Mouse (Mus musculus) heart, postnatal 36 days (tissue): ENCODE measurements at regions not wholly inside any gene's neighbourhood (a gene's known extent, or its start where the extent isn't known, plus 50 kb on each side); places are given as distances from the start of the nearest gene placed in this dataset.
"Not testable (repeated sequence)": the region's sequence is repeated elsewhere in the genome, so short reads cannot be mapped to it uniquely, and the experiment has no call there.

Experiments used
- DNase-seq, 2 experiments: peaks; one replicate each; pipeline ENCODE4 v3.0.0; 2021 to 2022
- intact Hi-C: fragments of 180-260 bp; cut with DNase I; formaldehyde crosslinking; loops from one replicate; pipeline ENCODE4 v1.15.1; 2025

DNA sequence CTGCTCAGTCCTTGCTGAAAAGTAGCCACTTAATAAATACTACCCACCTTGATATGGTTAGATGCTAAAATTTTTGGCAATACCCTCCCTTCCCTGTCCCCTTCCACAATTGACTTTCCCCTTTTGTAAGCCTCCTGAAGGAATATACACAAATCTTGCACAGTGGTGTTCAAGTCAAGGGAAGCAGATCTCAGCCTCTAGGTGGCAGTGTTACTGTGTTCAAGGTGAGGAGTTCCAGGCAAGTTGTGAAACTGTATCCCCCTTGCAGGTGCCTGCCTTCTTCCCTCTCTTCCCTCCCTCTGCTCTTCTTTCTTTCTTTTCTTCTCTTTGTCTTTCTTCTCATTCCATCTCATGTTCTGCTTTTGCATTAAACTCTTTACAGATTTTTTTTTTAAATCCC, 239.1 kb downstream of the Sec16b start:
- DNase-seq = peak in 1 of 2 experiments; percentile 3
- intact Hi-C loops = loop anchor here (5.0 kb wide), 1 partner anchor 907 kb away; no protein-coding TSS in a partner anchor

DNA sequence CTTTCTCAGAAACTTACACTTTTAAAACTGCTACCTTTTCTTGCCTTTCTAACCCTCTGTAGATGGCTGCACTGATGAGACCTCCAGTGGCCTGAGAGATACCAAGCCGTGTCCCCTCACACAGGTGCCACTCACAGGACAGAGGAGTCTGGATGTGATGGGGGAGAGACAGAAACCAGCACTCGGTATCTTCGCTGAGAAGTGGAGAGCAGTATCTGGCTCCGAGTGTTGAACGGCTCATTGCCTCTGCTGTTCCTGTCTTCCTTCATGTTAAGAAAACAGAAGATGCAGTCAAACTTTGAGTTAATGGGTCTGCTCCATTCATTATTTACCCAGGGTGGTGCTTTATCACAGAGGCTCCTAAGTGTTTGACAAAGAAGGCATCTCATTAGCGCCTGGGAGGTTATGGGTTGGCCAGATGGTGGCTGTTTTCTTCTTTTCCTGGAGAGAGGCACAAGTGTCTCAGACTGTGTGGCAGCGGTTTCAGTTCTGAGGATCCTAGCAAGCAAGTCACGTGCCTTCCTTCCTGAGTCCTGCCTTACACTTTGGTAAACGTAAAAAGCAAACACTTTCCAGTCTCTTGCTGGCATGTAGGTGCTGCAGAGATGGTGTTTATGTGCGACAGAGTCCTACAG, 248.6 kb downstream of the Sec16b start:
- intact Hi-C loops = no loop called here
- no peak for DNase-seq

DNA sequence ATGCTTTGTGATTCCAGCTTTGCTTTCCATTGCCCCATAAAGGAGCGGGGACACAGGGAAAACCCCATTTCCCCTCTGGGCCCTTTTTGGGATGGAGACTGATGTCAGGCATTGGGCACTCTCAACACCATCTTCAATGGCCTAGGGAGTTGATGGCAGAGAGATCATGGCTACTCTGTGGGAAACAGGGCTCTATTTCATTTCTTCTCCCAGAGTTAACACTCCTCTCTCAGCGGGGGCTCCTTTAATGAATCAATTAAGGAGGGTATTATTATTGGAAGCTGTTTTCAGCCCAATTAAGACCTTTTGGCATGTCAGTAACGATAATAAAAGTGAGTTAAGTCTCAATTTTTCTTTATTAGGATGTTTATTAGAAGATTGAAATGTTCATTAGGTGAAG, 250.4 kb downstream of the Sec16b start:
- no peak for DNase-seq
- intact Hi-C loops = no loop called here

DNA sequence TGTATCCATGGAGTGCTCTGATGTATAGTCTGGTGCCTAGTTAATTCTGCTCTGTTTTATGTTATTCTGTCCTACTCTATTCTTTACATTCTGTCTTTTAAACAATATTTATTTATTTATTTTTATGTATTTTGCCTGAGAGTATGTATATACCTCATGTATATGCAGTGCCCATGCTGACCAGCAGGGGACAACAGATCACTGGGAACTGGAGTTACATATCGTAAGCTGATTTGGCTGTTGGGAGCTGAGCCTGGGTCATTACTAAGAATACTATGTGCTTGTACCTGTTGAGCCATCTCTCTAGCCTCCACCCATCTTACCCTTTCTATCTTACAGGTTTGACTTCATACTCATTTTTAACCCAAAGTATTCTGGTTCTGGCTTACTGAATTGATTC, 251.8 kb downstream of the Sec16b start:
- no peak for DNase-seq
- intact Hi-C loops = no loop called here

DNA sequence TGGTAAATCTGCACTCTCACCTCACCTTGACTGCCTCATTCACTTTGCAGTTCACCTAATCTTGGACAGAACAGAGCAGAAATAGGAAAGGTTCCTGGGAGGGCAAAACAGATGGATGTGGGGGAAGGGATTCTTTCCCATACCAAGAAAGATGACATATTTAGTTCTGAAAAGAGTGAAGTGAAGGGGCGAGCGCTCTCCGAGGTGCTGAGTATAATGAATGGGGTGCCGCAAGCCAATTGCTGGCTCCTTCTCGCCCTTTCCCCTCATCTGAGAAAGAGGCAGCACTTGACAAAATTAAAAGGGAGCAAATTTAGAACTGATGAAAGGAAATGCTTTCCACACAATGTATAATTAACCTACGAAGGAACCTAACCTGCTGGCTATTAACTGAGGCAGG, 261.7 kb downstream of the Sec16b start:
- intact Hi-C loops = no loop called here
- no peak for DNase-seq

DNA sequence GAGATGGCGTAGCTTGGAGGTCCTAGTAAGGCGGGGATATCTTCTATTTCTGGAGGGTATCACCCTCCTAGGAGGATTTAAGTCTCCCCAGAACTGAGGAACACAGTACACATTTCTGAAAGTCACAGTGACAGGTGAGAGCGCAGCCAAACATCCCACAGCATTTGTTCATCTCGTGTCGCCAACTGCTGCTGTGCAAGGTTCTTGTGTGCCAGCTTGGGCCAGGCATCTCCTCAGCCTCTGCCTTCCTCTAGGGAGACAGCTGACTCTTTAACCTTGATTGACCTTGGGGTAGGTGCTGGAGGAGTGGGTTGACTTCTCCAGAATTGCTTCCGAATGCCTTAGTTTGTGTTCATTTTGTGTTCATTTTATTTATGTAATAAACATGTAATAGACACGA, 291.2 kb downstream of the Sec16b start:
- no peak for DNase-seq
- intact Hi-C loops = no loop called here

DNA sequence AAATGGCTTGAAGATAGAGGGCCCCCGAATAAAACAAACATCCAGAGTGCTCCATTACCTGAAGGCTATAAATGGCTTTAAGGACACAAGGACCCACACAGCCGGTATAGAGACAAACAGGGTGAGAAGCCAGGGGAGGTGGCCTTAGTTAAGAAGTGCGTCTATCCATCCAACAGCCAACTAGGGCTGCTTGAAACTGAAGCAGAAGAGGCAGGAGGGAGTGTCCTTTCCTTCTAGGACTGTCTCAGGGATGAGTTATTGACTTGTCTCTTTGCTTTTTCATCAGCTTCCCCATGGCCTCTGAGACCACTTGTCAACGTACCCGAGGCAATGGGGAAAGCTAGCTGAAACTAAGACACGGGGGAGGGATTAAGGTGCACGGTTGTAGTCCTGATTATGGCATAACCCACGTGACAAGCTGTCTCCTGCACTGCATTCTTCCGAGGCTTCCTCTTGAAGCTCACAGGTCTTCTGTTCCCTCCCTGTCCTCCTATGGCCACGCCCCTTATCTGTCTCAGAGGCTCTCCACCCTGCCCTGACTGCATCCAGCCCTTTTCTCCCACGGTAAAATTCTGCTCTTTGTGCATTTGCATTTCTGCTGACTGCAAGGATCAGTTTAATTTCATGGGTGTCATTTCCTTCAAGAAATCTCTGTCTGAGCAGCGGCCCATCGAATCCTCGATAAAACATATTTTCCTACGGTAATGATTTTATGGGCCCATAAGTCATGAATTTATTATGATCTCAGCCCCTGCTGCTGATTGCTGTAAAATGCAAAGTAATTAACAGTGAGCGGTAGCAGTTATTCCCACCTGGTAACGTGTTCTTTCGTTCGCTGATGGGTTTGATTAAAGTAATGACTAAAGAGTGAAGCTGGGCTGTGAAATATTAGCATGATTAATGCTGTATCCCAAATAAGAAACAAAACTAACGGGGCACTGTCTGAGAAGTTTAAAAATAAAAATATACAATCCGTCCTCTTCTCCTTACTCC, 292.3 kb downstream of the Sec16b start:
- intact Hi-C loops = no loop called here
- no peak for DNase-seq

DNA sequence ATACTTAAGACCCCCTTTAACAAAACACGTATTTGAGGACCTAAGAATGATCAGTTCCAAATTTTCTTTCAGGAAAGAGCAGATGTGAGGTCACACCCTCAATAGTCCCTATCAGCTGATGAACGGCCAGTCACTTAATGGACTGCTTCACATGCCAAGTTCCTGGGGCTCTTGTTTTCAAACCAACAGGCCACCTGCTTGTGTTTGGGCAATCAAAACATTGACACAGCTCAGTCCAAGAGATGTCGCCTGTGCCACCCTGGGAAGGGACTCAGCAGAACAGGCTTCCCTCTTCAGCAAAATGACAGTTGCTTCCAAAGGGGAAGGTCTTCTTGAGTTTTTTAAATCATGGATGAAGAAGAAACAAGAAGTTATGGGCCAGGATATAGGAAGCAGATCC, 294.6 kb downstream of the Sec16b start:
- intact Hi-C loops = no loop called here
- no peak for DNase-seq

DNA sequence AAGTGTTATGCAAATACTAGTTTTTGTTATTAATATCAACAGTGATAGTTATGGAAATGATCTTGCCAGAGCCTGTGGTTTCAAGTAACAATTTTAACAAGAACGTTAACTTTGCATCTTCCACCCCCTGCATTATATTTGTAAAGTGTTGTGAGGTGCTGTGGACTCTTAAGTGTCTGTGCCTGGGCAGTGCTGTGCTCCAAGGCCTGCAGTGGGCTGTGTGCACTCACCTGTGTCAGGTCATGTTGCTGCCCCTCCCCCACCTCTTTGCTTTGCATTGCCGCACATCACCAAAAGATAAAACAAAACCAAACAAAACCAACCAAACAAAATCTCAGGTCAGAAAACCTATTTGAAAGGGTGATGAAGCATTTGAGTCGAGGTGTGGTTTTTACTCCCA, 297.7 kb downstream of the Sec16b start:
- DNase-seq = no peak
- intact Hi-C loops = no loop called here

DNA sequence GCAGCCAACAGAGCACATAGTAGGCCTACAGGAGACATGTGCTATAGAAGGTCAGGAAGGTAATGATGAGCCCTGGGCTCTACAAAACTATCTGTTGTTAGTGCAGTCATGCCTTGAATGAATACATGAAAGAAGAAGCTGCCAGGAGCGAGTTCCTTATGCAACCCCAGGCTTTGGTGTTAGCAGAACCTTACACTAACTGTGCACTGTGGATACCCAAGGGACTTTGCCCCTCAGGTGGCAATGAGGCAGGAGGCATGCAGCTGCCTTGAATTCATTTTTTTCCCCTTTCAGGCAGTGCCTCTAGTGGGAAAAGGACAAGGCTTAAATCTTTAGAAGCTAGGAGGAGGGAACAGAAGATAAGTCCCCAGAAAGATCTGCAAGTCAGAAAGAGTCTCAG, 299.8 kb downstream of the Sec16b start:
- no peak for DNase-seq
- intact Hi-C loops = no loop called here

DNA sequence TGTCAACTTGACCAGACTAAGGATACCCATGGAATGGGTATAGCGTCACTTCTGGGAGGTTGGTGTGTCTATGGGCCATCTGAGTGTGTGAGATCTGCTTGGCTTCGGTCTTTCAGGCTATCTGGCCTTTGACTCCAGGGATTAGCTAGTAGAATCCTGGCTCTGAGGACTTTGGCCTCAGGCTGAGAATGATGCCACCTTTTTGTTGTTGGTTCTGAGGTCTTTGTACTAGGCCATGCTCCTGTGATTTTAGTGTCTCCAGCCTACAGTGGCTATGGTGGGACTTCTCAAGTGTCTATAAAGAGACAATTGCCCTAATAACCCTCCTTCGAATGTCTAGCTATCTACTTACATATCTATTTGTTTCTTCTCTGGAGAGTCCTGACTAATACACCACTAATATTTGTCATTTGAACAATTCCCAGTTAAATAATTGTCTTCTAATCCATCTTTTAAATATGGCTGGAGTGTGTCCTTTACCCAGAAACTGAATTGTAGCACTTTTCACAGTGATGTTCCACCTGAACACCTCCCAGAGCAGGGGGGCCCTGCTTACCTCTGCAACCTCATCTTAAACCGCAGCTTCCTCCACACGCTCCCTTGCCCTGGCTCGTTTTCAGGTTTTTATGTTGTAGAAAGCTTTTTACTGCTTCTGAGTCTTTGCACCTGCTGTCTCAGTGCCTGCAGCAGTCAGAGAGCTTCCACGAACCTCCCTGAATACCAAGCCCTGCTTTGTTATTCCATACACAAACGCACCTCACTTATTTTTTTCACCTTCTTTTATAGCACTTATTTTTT, 303.3 kb downstream of the Sec16b start:
- intact Hi-C loops = no loop called here
- no peak for DNase-seq

DNA sequence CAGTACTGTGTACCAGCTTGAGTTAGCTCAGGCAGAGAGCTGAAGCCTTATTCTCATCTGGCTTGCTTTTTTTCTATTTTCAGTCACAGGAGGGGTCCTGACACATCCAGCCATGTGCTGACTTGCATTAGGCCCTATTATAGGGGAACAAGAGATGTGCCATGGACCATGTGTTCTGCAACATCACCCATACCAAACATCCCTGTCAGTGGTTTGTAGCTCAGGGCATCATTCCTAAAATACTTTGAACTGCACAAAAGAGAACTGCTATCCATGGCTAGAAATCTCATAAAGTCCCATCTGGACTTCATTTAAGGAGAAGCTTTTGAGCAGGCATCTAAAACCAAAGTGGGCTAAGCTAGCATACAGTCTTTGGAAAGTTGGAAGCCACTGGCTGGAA, 304.1 kb downstream of the Sec16b start:
- intact Hi-C loops = no loop called here
- no peak for DNase-seq

DNA sequence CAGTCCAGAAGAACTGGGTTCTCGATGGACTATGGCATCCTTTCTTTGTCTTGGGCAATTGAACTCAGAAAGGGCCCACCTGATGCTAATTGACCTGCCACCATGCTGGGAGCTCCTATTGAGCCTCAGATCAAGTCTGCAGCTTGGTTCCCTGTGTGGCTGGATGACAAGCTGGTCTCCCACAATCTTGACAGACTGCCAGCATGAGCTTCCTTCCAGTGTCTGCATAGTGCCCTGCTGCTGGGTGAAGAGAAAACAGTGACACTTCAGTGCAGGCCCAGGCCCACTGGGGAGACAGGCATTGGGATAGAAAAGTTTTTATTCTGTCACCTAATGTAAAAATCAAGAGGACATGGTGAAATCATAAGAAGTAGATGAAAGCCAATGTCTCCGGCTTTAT, 321.4 kb downstream of the Sec16b start:
- intact Hi-C loops = no loop called here
- no peak for DNase-seq

DNA sequence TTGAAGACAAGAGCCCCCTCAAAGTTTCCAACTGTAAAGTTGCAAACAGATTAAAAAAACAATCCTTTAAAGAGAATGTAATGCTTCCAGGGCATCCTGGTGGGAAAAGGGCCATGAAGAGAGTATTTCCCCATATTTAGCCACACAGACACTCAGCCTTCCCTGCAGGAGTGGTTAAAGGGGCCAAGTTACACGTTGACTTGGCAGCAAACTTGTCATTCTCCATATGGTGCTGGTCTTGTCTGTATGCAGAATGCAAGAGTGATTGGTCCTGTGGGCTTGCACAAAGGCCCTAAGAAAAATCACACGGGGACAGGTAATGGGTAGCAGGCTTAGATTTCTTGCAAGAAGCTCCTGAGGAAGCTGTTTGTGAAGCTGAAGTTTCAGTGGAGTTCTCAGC, 325.0 kb downstream of the Sec16b start:
- intact Hi-C loops = no loop called here
- DNase-seq = no peak

DNA sequence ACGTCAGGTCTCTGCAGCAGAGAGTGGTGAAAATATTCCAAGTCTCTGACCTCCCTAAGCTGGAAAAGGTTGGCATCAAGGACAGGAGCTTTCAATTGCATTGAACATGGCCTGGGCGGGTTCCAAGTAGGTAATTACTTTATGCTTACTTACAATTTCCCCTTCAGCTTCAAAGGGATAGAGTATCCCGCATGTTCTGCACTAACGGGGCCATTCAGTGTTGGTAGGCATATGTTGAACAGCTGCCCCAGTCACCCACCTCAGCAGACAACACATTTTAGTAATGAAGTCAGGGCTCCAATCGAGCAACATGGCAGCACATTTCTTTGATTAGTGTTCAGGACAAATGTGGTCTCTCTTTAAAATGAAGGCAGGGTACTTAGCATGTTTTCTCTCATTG, 366.2 kb downstream of the Sec16b start:
- intact Hi-C loops = no loop called here
- no peak for DNase-seq

DNA sequence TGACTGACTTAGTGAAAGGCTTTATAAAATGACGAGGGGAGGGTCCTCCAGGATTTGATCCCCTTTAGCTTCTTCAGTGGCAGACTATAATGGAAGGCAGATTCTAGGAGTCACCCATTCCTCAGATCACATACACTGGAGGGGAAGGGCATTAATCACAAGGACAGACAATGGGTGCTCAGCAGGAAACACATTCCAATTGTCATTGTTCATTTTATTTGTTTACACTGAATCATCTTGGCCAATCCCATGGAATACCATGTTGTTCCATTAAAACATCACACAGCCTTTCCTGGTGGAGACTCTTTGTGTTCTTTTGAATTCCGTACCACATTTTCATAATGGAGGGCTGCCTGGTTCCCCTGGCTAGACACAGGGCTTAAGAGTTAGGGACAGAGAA, 368.5 kb downstream of the Sec16b start:
- intact Hi-C loops = no loop called here
- DNase-seq = no peak

DNA sequence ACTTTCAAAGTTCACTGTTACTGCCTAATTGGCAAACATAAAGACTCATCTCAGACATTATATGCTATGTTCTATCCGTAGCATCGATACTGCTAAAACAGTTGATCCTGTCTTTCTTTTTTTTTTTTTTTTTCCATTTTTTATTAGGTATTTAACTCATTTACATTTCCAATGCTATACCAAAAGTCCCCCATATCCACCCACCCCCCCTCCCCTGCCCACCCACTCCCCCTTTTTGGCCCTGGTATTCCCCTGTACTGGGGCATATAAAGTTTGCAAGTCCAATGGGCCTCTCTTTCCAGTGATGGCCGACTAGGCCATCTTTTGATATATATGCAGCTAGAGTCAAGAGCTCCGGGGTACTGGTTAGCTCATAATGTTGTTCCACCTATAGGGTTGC, 370.6 kb downstream of the Sec16b start:
- intact Hi-C loops, DNase-seq: not testable (repeated sequence)

DNA sequence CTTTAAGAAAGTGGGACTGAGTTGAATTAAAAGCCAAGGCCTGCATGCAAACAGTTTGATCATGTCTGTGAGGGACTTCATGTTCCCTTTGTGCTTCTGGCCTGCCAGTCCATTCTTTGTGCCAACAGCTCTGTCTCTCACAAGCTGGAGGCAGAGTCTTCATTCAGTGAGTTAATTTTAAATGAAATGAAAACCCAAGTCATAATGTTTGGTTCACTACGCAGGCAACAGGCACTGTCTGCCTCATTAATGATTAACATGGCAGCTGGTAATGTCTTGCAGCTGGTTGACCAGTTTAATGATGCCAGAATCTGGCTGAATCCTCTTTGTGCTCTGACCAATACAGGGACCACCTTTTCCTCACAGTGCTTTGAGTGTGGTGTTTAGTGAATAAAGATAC, 380.6 kb downstream of the Sec16b start:
- no peak for DNase-seq
- intact Hi-C loops = no loop called here

DNA sequence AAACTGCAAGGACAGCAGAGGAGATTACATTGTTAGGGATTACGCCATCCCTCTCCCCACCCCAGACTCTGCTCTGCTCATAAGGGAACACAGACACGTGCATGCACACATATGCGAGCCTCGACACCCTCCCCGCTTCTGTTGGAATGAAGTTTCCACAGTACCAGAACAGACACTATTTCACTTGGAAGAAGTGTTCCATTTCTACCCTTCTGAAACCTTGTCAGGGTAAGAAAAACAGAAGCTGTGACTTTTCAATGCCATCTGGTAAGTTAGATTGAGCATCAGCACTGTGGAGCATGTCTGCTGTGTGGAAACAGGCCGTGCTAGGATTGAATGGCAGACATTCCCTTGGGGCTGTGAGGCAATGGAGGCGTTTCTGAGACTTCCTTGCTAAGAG, 382.0 kb downstream of the Sec16b start:
- DNase-seq = no peak
- intact Hi-C loops = no loop called here

DNA sequence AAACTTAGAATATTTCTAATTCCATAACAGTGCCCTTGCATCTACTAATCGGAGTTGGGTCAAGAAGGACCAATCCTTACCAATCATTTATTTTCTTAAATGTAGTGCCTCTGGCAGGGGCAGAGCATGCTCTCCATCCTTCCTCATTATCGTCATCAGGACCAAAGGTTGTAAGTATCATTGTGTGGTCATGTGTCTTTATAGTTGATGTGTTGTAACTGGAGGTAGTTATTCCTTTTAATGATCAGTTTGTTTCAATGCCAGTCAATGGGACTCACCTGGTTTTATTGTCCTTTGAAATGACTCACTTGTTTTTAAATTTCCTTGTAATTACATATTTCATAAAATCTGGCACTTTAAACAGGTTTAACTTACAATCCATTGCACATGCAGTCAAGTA, 399.6 kb downstream of the Sec16b start:
- no peak for DNase-seq
- intact Hi-C loops = no loop called here

DNA sequence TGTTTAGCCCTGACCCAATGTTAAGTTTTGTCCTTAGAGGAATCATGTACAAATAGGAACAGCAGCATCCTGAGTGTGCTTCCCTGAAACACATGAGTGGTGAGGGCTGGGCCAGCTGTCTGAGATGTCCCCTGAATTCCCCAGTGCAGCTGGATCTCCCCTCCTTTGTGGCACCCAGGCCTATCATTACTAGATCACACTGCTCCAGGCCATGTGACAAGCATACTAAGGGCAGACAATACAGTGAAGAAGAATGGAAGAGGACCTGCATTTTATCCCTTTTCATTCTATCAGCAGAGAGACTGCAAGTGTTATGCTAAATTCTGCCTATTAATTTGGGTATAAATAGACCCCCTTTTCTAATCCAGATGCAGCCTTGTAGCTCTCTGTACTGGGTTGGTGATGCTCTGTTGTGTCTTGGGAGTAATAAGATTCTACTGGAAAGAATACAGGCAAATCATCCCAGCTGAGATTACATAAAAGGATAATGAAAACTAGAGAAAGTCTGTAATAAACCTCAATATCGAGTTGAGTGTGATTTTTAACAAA, 418.3 kb downstream of the Brinp2 start:
- no peak for DNase-seq
- intact Hi-C loops = no loop called here
